Mouse (Mus musculus) limb, embryonic 10.5 days (tissue): Measurements from ENCODE around the gene Cdk8. TPM values are rescaled to one million over a fixed set of nuclear protein-coding genes. Genes with fewer than 3 reads are reported as not detected.

Source experiments
- DNase-seq: peaks from one replicate; pipeline ENCODE4 v3.0.0-alpha.2; 2017; ENCODE audit warnings: low spot score
- H3K27ac ChIP-seq: fragments of 300-500 bp; sonication (generic); 2 replicates; pipeline ENCODE4 v1.5.1; 2016; ENCODE audit warnings: mild to moderate bottlenecking
- H3K27me3 ChIP-seq: fragments of 300-500 bp; sonication (generic); 2 replicates; pipeline ENCODE4 v1.6.1; 2016; ENCODE audit warnings: low read depth, mild to moderate bottlenecking; ENCODE audit not compliant: poor library complexity, severe bottlenecking
- H3K36me3 ChIP-seq: fragments of 300-500 bp; sonication (generic); 2 replicates; pipeline ENCODE4 v1.6.1; 2016; ENCODE audit warnings: mild to moderate bottlenecking, moderate library complexity
- H3K4me1 ChIP-seq: fragments of 300-500 bp; sonication (generic); 2 replicates; pipeline ENCODE4 v1.6.1; 2016
- H3K4me3 ChIP-seq: fragments of 300-500 bp; sonication (generic); 2 replicates; pipeline ENCODE4 v1.5.1; 2016; ENCODE audit warnings: mild to moderate bottlenecking, moderate library complexity
- H3K9me3 ChIP-seq: fragments of 300-500 bp; sonication (generic); replicated peaks from 2 replicates; pipeline ENCODE4 v1.6.1; 2016; ENCODE audit warnings: mild to moderate bottlenecking
- WGBS: fragments of 180-500 bp; shearing (Covaris S2); methylation state at CpG from one replicate; pipeline ENCODE4 v1.1.7; 2016; 5-methylcytosine and 5-hydroxymethylcytosine counted together
- polyA plus RNA-seq: library from polyadenylated mRNA; unstranded; fragments of >200 nt; fragmentation: Nextera tagmentation; extraction: Ambion mirVana; gene quantifications from 2 replicates; pipeline ENCODE4 v1.2.1, GENCODE M21; 2016

Gene Cdk8
- polyA plus RNA-seq, 1 experiment from 2014 or later, result 26.1 TPM

DNA sequence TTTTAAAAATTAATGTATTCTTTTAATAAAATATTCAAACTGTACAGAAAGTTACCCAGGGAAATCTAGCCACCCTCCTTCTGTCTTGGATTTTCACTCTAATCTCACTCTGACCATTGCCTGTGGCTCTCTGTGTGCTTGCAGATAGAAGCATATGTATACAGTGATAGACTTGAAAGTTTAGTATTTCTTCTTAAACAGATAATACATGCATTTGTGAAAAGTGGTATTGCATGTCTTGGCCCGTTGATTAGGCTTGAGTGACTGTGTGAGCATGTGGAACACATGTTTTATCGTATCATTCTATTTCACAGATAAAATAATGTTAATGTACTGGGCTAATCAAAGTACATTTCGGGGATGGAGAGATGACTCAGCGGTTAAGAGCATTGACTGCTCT, 14.2 kb downstream of the Cdk8 start:
- H3K4me3 ChIP-seq, result no peak overlapping the region
- H3K36me3 ChIP-seq, result peaks cover 10% of the 10 kb centered on the region
- H3K4me1 ChIP-seq, result no peaks in the 10 kb centered on the region
- 97% methylated on average over 4 of the region's 4 CpGs for WGBS
- no peak for DNase-seq
- H3K27me3 ChIP-seq, result no peaks in the 10 kb centered on the region
- H3K9me3 ChIP-seq, result no peaks in the 10 kb centered on the region
- H3K27ac ChIP-seq, result no peak overlapping the region

- H3K27me3 ChIP-seq, result no peaks in the 10 kb centered on the region
- 96% methylated on average over 7 of the region's 7 CpGs for WGBS
- no peak overlapping the region for H3K27ac ChIP-seq
- H3K4me1 ChIP-seq, result no peaks in the 10 kb centered on the region
- no peak for DNase-seq
- H3K9me3 ChIP-seq, result no peaks in the 10 kb centered on the region
- H3K36me3 ChIP-seq, result peaks cover 10% of the 10 kb centered on the region
- no peak overlapping the region for H3K4me3 ChIP-seq
Observed at GRCm38 (mm10) chr5:146245646-146246370, 14.8 kb downstream of the Cdk8 start.

- Histone ChIP-seq H3K27me3 (no peaks in the 10 kb centered on the region), H3K4me3 (no peak overlapping the region), H3K4me1 (no peaks in the 10 kb centered on the region), H3K36me3 (peaks cover 10% of the 10 kb centered on the region), H3K27ac (no peak overlapping the region), H3K9me3 (no peaks in the 10 kb centered on the region)
- no peak for DNase-seq
- WGBS, result 96% methylated on average over 1 of the region's 1 CpGs
Observed at GRCm38 (mm10) chr5:146246386-146246785, 15.4 kb downstream of the Cdk8 start.

DNA sequence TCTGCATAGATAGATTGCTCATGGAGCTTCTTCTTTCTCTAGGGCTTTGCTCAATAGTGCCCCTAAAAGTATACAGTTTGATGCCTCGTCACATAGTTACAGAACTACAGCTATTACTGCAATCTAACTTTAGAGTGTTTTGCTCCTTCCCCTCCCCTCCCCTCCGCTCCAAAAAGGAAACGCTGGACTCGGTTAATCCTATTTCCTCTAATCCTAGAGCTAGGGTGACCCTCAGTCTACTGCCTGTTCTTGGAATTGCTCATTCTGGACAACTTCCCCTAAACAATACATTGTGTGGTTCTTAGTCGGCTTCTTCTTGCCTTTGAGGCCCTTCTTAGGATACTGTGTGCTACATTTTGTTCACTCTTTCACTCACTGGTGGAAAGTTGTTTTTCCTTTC, 16.7 kb downstream of the Cdk8 start:
- H3K4me3 ChIP-seq, result no peak overlapping the region
- H3K36me3 ChIP-seq, result peaks cover 10% of the 10 kb centered on the region
- H3K9me3 ChIP-seq, result no peaks in the 10 kb centered on the region
- H3K27me3 ChIP-seq, result no peaks in the 10 kb centered on the region
- H3K27ac ChIP-seq, result no peak overlapping the region
- no peaks in the 10 kb centered on the region for H3K4me1 ChIP-seq
- DNase-seq, result no peak
- WGBS, result 80% methylated on average over 5 of the region's 5 CpGs

DNA sequence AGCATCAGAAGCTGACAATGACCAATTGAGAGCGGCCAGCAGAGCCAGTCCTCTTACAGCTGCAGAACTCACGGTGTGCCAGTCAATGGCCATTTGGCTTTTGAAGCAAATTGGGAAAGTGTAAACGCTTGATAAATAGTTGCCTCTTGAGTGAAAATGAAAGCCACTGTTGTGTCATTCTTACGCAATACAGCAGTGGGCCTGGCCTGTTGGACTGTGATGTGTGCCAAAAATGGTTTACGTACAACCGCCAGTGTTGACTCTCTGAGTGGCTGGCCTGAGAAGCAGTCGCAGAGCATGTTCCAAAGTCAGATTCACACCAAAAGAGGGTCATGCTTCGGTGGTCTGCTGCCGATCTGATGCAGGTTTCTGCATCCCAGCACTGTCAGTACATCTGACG, 17.7 kb downstream of the Cdk8 start:
- DNase-seq, result no peak
- Histone ChIP-seq H3K4me1 (no peaks in the 10 kb centered on the region), H3K9me3 (no peaks in the 10 kb centered on the region), H3K4me3 (no peak overlapping the region), H3K36me3 (peaks cover 10% of the 10 kb centered on the region), H3K27me3 (no peaks in the 10 kb centered on the region), H3K27ac (no peak overlapping the region)
- WGBS, result 87% methylated on average over 10 of the region's 10 CpGs

GRCm38 (mm10) chr5:146250369-146251075, 19.5 kb downstream of the Cdk8 start:
- Histone ChIP-seq H3K9me3 (no peaks in the 10 kb centered on the region), H3K36me3 (peaks cover 10% of the 10 kb centered on the region), H3K4me1 (no peaks in the 10 kb centered on the region), H3K27ac (no peak overlapping the region), H3K4me3 (no peak overlapping the region), H3K27me3 (no peaks in the 10 kb centered on the region)
- no peak for DNase-seq
- WGBS, result 88% methylated on average over 12 of the region's 12 CpGs

GRCm38 (mm10) chr5:146251663-146252429, 20.8 kb downstream of the Cdk8 start:
- 91% methylated on average over 5 of the region's 5 CpGs for WGBS
- Histone ChIP-seq H3K36me3 (peaks cover 12% of the 10 kb centered on the region), H3K27me3 (no peaks in the 10 kb centered on the region), H3K27ac (no peak overlapping the region), H3K4me1 (no peaks in the 10 kb centered on the region), H3K9me3 (no peaks in the 10 kb centered on the region), H3K4me3 (no peak overlapping the region)
- DNase-seq, result no peak

DNA sequence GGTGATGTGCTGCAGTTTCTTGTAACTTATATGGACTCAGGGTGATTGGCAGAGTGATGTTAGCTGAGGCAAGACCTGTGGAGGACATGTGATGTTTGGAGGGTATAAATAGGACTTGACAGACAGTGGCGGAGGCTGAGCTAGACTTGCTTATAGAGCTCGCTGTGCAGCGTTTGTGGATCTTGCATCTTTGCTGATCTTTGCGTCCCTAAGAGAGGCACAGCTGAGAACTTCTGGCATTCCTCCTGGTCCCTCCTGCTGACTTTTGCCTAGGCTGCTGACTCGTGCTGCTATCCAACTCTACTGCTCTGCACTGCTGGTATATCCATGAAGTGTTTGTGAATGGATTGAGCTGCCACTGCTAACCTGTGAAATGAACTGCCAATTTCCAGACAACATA, 22.6 kb downstream of the Cdk8 start:
- Histone ChIP-seq H3K4me3 (no peak overlapping the region), H3K27me3 (no peaks in the 10 kb centered on the region), H3K9me3 (no peaks in the 10 kb centered on the region), H3K36me3 (peaks cover 20% of the 10 kb centered on the region), H3K4me1 (no peaks in the 10 kb centered on the region), H3K27ac (no peak overlapping the region)
- DNase-seq, result no peak
- WGBS, result 93% methylated on average over 5 of the region's 5 CpGs

GRCm38 (mm10) chr5:146260003-146260402, 29.0 kb downstream of the Cdk8 start:
- WGBS, result 57% methylated on average over 9 of the region's 9 CpGs

DNA sequence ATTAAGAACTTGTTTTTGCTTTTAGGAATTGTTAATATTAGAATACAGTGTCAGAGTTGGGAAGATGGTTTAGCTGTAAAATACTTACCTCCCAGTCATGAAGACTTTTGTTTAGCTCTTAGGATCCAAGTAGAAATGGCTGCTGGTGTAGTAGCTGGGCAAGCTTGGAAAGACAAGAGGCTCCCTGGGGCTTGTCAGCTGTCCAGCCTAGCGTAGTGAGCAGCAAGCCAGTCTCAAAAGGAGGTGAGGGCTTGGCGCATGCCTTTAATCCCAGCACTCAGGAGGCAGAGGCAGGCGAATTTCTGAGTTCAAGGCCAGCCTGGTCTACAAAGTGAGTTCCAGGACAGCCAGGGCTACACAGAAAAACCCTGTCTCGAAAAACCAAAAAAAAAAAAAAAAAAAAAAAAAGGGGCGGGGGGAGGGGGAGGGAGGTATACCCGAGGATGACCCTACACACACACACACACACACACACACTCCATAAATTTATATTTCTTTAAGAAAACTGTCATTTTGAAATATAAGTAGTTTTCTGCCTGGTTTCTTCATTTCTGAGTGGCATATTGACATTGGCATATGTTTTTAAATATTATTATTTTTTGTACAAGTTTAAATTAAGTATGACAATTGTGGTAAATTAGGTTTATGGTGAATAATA, 35.0 kb downstream of the Cdk8 start:
- 88% methylated on average over 4 of the region's 6 CpGs for WGBS
- no peak for DNase-seq

More at GRCm38 (mm10) chr5:146260003-146260402, 29.0 kb downstream of the Cdk8 start:
- H3K4me3 ChIP-seq, result no peak overlapping the region
- DNase-seq, result no peak
- no peaks in the 10 kb centered on the region for H3K9me3 ChIP-seq
- no peaks in the 10 kb centered on the region for H3K4me1 ChIP-seq
- no peaks in the 10 kb centered on the region for H3K27me3 ChIP-seq
- peaks cover 44% of the 10 kb centered on the region for H3K36me3 ChIP-seq
- H3K27ac ChIP-seq, result no peak overlapping the region

GRCm38 (mm10) chr5:146267776-146268175, 36.7 kb downstream of the Cdk8 start:
- H3K27ac ChIP-seq, result no peak overlapping the region
- no peak for DNase-seq
- no peaks in the 10 kb centered on the region for H3K9me3 ChIP-seq
- H3K36me3 ChIP-seq, result peaks cover 41% of the 10 kb centered on the region
- no peak overlapping the region for H3K4me3 ChIP-seq
- H3K27me3 ChIP-seq, result no peaks in the 10 kb centered on the region
- WGBS, result 91% methylated on average over 7 of the region's 7 CpGs
- no peaks in the 10 kb centered on the region for H3K4me1 ChIP-seq

More for the DNA sequence above, 35.0 kb downstream of the Cdk8 start:
- Histone ChIP-seq H3K27ac (no peak overlapping the region), H3K9me3 (no peaks in the 10 kb centered on the region), H3K36me3 (peaks cover 41% of the 10 kb centered on the region), H3K4me1 (no peaks in the 10 kb centered on the region), H3K27me3 (no peaks in the 10 kb centered on the region), H3K4me3 (no peak overlapping the region)

- WGBS, result 95% methylated on average over 9 of the region's 9 CpGs
- Histone ChIP-seq H3K4me3 (no peak overlapping the region), H3K27me3 (no peaks in the 10 kb centered on the region), H3K27ac (no peak overlapping the region), H3K36me3 (peaks cover 67% of the 10 kb centered on the region), H3K4me1 (no peaks in the 10 kb centered on the region), H3K9me3 (no peaks in the 10 kb centered on the region)
- DNase-seq, result no peak
Observed at GRCm38 (mm10) chr5:146270593-146270992, 39.6 kb downstream of the Cdk8 start.
